Mouse (Mus musculus): ENCODE measurements at regions not wholly inside any gene's neighbourhood (a gene's known extent, or its start where the extent isn't known, plus 50 kb on each side); places are given as distances from the start of the nearest gene placed in this dataset.

DNA sequence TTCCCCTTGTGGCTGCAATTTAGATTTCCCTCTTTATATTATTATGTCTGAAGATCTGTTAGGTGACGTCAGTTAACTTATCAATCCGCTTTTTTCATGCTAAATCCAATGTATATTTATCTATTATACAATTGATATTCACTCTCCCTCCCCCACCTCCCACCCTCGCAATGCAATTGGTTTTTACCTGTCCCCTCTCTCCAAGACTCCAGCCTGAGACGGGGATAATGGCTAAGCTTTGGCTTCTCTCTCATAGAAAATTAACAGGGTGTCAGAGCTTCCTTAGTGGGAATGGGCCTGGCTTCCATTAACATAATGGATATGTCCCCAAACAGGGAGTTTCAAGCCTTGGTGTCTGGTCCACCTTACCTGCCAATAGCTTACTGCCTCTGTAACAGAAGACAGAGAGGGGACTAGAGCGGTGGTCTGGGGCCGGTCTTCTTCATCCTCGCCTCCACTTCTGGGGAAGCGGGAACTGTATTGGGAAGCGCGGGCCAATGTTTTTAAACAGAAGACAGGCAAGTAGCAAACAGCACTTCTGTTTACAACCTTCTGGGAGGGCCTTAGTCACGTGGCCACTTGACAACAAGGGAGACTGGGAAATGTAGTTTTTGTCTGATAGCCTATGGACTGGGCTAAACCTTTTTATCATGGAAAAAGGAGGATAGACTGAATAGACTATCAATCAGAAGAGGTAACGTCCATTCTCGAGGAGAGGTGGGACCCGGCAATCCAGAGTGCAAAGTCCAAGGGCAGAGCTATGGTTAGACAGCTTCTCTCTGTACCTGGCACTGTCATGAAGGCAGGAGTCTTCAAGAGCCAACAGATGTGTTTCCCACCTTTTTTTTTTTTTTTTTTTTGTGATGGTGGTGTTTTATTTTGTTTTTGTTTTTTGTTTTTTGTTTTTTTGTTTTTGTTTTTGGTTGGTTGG is 312.1 kb downstream of the Zfp706 start:
- TF ChIP-seq GATA1 (IDR thresholded peaks at IDR 0.05; ENCODE audit: low read length) = no peak
- TF ChIP-seq TAL1 (IDR thresholded peaks at IDR 0.05; ENCODE audit: low read length) = no peak
